Mouse (Mus musculus) heart, adult 8-10 months (tissue): ENCODE measurements around the gene Rnd3. TPM values are rescaled to one million over a fixed set of nuclear protein-coding genes. Genes with fewer than 3 reads are reported as not detected.

Experiments
- DNase-seq: peaks from one replicate; pipeline ENCODE4 v3.0.0; 2022; ENCODE audit warnings: low spot score
- total RNA-seq, 4 experiments: library from RNA; stranded (reverse); gene quantifications; 2 replicates each; pipeline ENCODE4 v1.2.4; 2022

Gene Rnd3
- total RNA-seq, result 10 to 100 TPM; 11.8 to 15.6 (median 15.0) TPM

GRCm38 (mm10) chr2:51148975-51149374 is at the start of gene Rnd3:
Gene Rnd3 (minus strand): TSS chr2:51149111.
- DNase-seq, result peak; percentile 97

- no peak for DNase-seq
Observed at GRCm38 (mm10) chr2:51192319-51192718, 43.4 kb upstream of the Rnd3 start.

- no peak for DNase-seq
Observed at GRCm38 (mm10) chr2:51185762-51186161, 36.9 kb upstream of the Rnd3 start.

- no peak for DNase-seq
Observed at GRCm38 (mm10) chr2:51182990-51183389, 34.1 kb upstream of the Rnd3 start.

- DNase-seq, result no peak
Observed at GRCm38 (mm10) chr2:51181376-51181775, 32.5 kb upstream of the Rnd3 start.

- DNase-seq, result no peak
Observed at GRCm38 (mm10) chr2:51179096-51179495, 30.2 kb upstream of the Rnd3 start.

- DNase-seq, result no peak
Observed at GRCm38 (mm10) chr2:51177615-51178014, 28.7 kb upstream of the Rnd3 start.

GRCm38 (mm10) chr2:51175276-51175675 is 26.4 kb upstream of the Rnd3 start:
- no peak for DNase-seq

GRCm38 (mm10) chr2:51161110-51161509 is 12.2 kb upstream of the Rnd3 start:
- no peak for DNase-seq

GRCm38 (mm10) chr2:51148454-51148853 is 457 bp downstream of the Rnd3 start:
- DNase-seq, result peak; percentile 19

- DNase-seq, result no peak
Observed at GRCm38 (mm10) chr2:51148065-51148407, 875 bp downstream of the Rnd3 start.

GRCm38 (mm10) chr2:51147318-51148064 is 1.4 kb downstream of the Rnd3 start:
- DNase-seq, result peak; percentile 76

- peak; percentile 85 for DNase-seq
Observed at GRCm38 (mm10) chr2:51146871-51147317, 2.0 kb downstream of the Rnd3 start.

- DNase-seq, result peak; percentile 56
Observed at GRCm38 (mm10) chr2:51145838-51146470, 3.0 kb downstream of the Rnd3 start.

GRCm38 (mm10) chr2:51144380-51145120 is 4.4 kb downstream of the Rnd3 start:
- DNase-seq, result no peak

GRCm38 (mm10) chr2:51142422-51142821 is 6.5 kb downstream of the Rnd3 start:
- no peak for DNase-seq

GRCm38 (mm10) chr2:51141345-51141744 is 7.6 kb downstream of the Rnd3 start:
- DNase-seq, result no peak

GRCm38 (mm10) chr2:51140486-51140885 is 8.4 kb downstream of the Rnd3 start:
- no peak for DNase-seq

GRCm38 (mm10) chr2:51139912-51140446 is 8.9 kb downstream of the Rnd3 start:
- no peak for DNase-seq

- DNase-seq, result peak; percentile 40
Observed at GRCm38 (mm10) chr2:51139218-51139911, 9.5 kb downstream of the Rnd3 start.

GRCm38 (mm10) chr2:51137726-51138125 is 11.2 kb downstream of the Rnd3 start:
- no peak for DNase-seq

- no peak for DNase-seq
Observed at GRCm38 (mm10) chr2:51132181-51132580, 16.7 kb downstream of the Rnd3 start.
